Mouse (Mus musculus): Measurements from ENCODE around the gene Zfp867. TPM values are rescaled to one million over a fixed set of nuclear protein-coding genes. Genes with fewer than 3 reads are reported as not detected.

The Zfp867 gene
- 13.7 and 16.3 TPM in 2 replicates for polyA plus RNA-seq (2014; fragmentation: Nextera tagmentation; extraction: Ambion mirVana)

GRCm38 (mm10) chr11:59472326-59472677, at the start of gene Zfp867:
Zfp867 (minus strand) TSS chr11:59472474.
- no peaks in the 10 kb centered on the region for H3K27me3 ChIP-seq (ENCODE audit: control insufficient read depth, insufficient read depth, low read length)
- peak within 1 kb of the TSS; percentile 77 for H3K27ac ChIP-seq
- H3K9me3 ChIP-seq (ENCODE audit: control insufficient read depth, low read length) = no peaks in the 10 kb centered on the region
- peak within 1 kb of the TSS; percentile 67 for H3K4me2 ChIP-seq (replicated peaks)
- no peaks in the 10 kb centered on the region for H3K36me3 ChIP-seq (replicated peaks; ENCODE audit: control insufficient read depth, insufficient read depth)
- peak; percentile 93 for ATAC-seq (ENCODE audit: low FRiP score)
- H3K9ac ChIP-seq = peak within 1 kb of the TSS; percentile 83
- peak within 1 kb of the TSS; percentile 76 for H3K4me3 ChIP-seq (replicated peaks; ENCODE audit: low read length)
- 0 out of 2 replicates have a peak, but pooled peaks cover 11% of the 10 kb centered on the region for H3K4me1 ChIP-seq (replicated peaks; ENCODE audit: control insufficient read depth, insufficient read depth, low read length)
- DNase-seq (ENCODE audit: low spot score) = peak; percentile 93
- WGBS = under 1% methylated on average over 19 of the region's 19 CpGs

GRCm38 (mm10) chr11:59519741-59520495, 47.6 kb upstream of the Zfp867 start:
- ATAC-seq (ENCODE audit: low FRiP score) (no peak), DNase-seq (ENCODE audit: low spot score) (no peak)
- H3K36me3 ChIP-seq (replicated peaks; ENCODE audit: control insufficient read depth, insufficient read depth) = no peaks in the 10 kb centered on the region
- no peak overlapping the region for H3K9ac ChIP-seq
- H3K27ac ChIP-seq = no peak overlapping the region
- no peak overlapping the region for H3K4me2 ChIP-seq (replicated peaks)
- no peaks in the 10 kb centered on the region for H3K27me3 ChIP-seq (ENCODE audit: control insufficient read depth, insufficient read depth, low read length)
- WGBS = 75% methylated on average over 6 of the region's 6 CpGs
- H3K9me3 ChIP-seq (ENCODE audit: control insufficient read depth, low read length) = no peaks in the 10 kb centered on the region
- no peaks in the 10 kb centered on the region for H3K4me1 ChIP-seq (replicated peaks; ENCODE audit: control insufficient read depth, insufficient read depth, low read length)
- no peak overlapping the region for H3K4me3 ChIP-seq (replicated peaks; ENCODE audit: low read length)

- no peak for ATAC-seq (ENCODE audit: low FRiP score)
- Histone ChIP-seq H3K27ac (no peak overlapping the region), H3K9ac (no peak overlapping the region), H3K36me3 (replicated peaks; ENCODE audit: control insufficient read depth, insufficient read depth) (no peaks in the 10 kb centered on the region), H3K9me3 (ENCODE audit: control insufficient read depth, low read length) (no peaks in the 10 kb centered on the region), H3K4me2 (replicated peaks) (no peak overlapping the region), H3K4me1 (replicated peaks; ENCODE audit: control insufficient read depth, insufficient read depth, low read length) (no peaks in the 10 kb centered on the region), H3K27me3 (ENCODE audit: control insufficient read depth, insufficient read depth, low read length) (no peaks in the 10 kb centered on the region), H3K4me3 (replicated peaks; ENCODE audit: low read length) (no peak overlapping the region)
- WGBS = 76% methylated on average over 10 of the region's 10 CpGs
- no peak for DNase-seq (ENCODE audit: low spot score)
Observed at GRCm38 (mm10) chr11:59518226-59518625, 46.0 kb upstream of the Zfp867 start.

- Histone ChIP-seq H3K9ac (no peak overlapping the region), H3K4me2 (replicated peaks) (no peak overlapping the region), H3K27me3 (ENCODE audit: control insufficient read depth, insufficient read depth, low read length) (no peaks in the 10 kb centered on the region), H3K4me1 (replicated peaks; ENCODE audit: control insufficient read depth, insufficient read depth, low read length) (no peaks in the 10 kb centered on the region), H3K4me3 (replicated peaks; ENCODE audit: low read length) (no peak overlapping the region), H3K27ac (no peak overlapping the region), H3K9me3 (ENCODE audit: control insufficient read depth, low read length) (no peaks in the 10 kb centered on the region), H3K36me3 (replicated peaks; ENCODE audit: control insufficient read depth, insufficient read depth) (no peaks in the 10 kb centered on the region)
- no peak for DNase-seq (ENCODE audit: low spot score)
- 91% methylated on average over 1 of the region's 1 CpGs for WGBS
- no peak for ATAC-seq (ENCODE audit: low FRiP score)
Observed at GRCm38 (mm10) chr11:59517441-59517840, 45.2 kb upstream of the Zfp867 start.

- Histone ChIP-seq H3K4me3 (replicated peaks; ENCODE audit: low read length) (no peak overlapping the region), H3K27ac (no peak overlapping the region), H3K9ac (no peak overlapping the region), H3K4me2 (replicated peaks) (no peak overlapping the region), H3K9me3 (ENCODE audit: control insufficient read depth, low read length) (no peaks in the 10 kb centered on the region), H3K36me3 (replicated peaks; ENCODE audit: control insufficient read depth, insufficient read depth) (0 out of 2 replicates have a peak, but pooled peaks cover 3% of the 10 kb centered on the region), H3K4me1 (replicated peaks; ENCODE audit: control insufficient read depth, insufficient read depth, low read length) (no peaks in the 10 kb centered on the region), H3K27me3 (ENCODE audit: control insufficient read depth, insufficient read depth, low read length) (no peaks in the 10 kb centered on the region)
- WGBS = 82% methylated on average over 3 of the region's 3 CpGs
- DNase-seq (ENCODE audit: low spot score) (no peak), ATAC-seq (ENCODE audit: low FRiP score) (no peak)
Observed at GRCm38 (mm10) chr11:59514789-59515188, 42.5 kb upstream of the Zfp867 start.

GRCm38 (mm10) chr11:59514381-59514780, 42.1 kb upstream of the Zfp867 start:
- no peaks in the 10 kb centered on the region for H3K27me3 ChIP-seq (ENCODE audit: control insufficient read depth, insufficient read depth, low read length)
- H3K9ac ChIP-seq = no peak overlapping the region
- H3K9me3 ChIP-seq (ENCODE audit: control insufficient read depth, low read length) = no peaks in the 10 kb centered on the region
- 78% methylated on average over 6 of the region's 6 CpGs for WGBS
- 0 out of 2 replicates have a peak, but pooled peaks cover 4% of the 10 kb centered on the region for H3K36me3 ChIP-seq (replicated peaks; ENCODE audit: control insufficient read depth, insufficient read depth)
- DNase-seq (ENCODE audit: low spot score) (no peak), ATAC-seq (ENCODE audit: low FRiP score) (no peak)
- no peaks in the 10 kb centered on the region for H3K4me1 ChIP-seq (replicated peaks; ENCODE audit: control insufficient read depth, insufficient read depth, low read length)
- no peak overlapping the region for H3K27ac ChIP-seq
- H3K4me3 ChIP-seq (replicated peaks; ENCODE audit: low read length) = no peak overlapping the region
- H3K4me2 ChIP-seq (replicated peaks) = no peak overlapping the region

GRCm38 (mm10) chr11:59513556-59513955, 41.3 kb upstream of the Zfp867 start:
- DNase-seq (ENCODE audit: low spot score) (no peak), ATAC-seq (ENCODE audit: low FRiP score) (no peak)
- H3K4me3 ChIP-seq (replicated peaks; ENCODE audit: low read length) = no peak overlapping the region
- 89% methylated on average over 3 of the region's 3 CpGs for WGBS
- no peaks in the 10 kb centered on the region for H3K9me3 ChIP-seq (ENCODE audit: control insufficient read depth, low read length)
- no peak overlapping the region for H3K4me2 ChIP-seq (replicated peaks)
- 0 out of 2 replicates have a peak, but pooled peaks cover 4% of the 10 kb centered on the region for H3K36me3 ChIP-seq (replicated peaks; ENCODE audit: control insufficient read depth, insufficient read depth)
- no peak overlapping the region for H3K27ac ChIP-seq
- H3K9ac ChIP-seq = no peak overlapping the region
- no peaks in the 10 kb centered on the region for H3K27me3 ChIP-seq (ENCODE audit: control insufficient read depth, insufficient read depth, low read length)
- no peaks in the 10 kb centered on the region for H3K4me1 ChIP-seq (replicated peaks; ENCODE audit: control insufficient read depth, insufficient read depth, low read length)

GRCm38 (mm10) chr11:59512733-59513132, 40.5 kb upstream of the Zfp867 start:
- no peak for DNase-seq (ENCODE audit: low spot score)
- Histone ChIP-seq H3K9me3 (ENCODE audit: control insufficient read depth, low read length) (no peaks in the 10 kb centered on the region), H3K36me3 (replicated peaks; ENCODE audit: control insufficient read depth, insufficient read depth) (0 out of 2 replicates have a peak, but pooled peaks cover 4% of the 10 kb centered on the region), H3K27ac (no peak overlapping the region), H3K4me1 (replicated peaks; ENCODE audit: control insufficient read depth, insufficient read depth, low read length) (peaks cover 3% of the 10 kb centered on the region; the same call in 1 of the 2 replicates), H3K4me2 (replicated peaks) (no peak overlapping the region), H3K4me3 (replicated peaks; ENCODE audit: low read length) (no peak overlapping the region), H3K9ac (no peak overlapping the region), H3K27me3 (ENCODE audit: control insufficient read depth, insufficient read depth, low read length) (no peaks in the 10 kb centered on the region)
- no peak for ATAC-seq (ENCODE audit: low FRiP score)
- 93% methylated on average over 10 of the region's 10 CpGs for WGBS

GRCm38 (mm10) chr11:59511558-59511957, 39.3 kb upstream of the Zfp867 start:
- WGBS = 65% methylated on average over 1 of the region's 1 CpGs
- no peak for DNase-seq (ENCODE audit: low spot score)
- H3K27me3 ChIP-seq (ENCODE audit: control insufficient read depth, insufficient read depth, low read length) = no peaks in the 10 kb centered on the region
- ATAC-seq (ENCODE audit: low FRiP score) = no peak
- H3K27ac ChIP-seq = no peak overlapping the region
- peaks cover 13% of the 10 kb centered on the region for H3K4me1 ChIP-seq (replicated peaks; ENCODE audit: control insufficient read depth, insufficient read depth, low read length)
- H3K9ac ChIP-seq = no peak overlapping the region
- no peak overlapping the region for H3K4me2 ChIP-seq (replicated peaks)
- H3K9me3 ChIP-seq (ENCODE audit: control insufficient read depth, low read length) = no peaks in the 10 kb centered on the region
- H3K4me3 ChIP-seq (replicated peaks; ENCODE audit: low read length) = no peak overlapping the region
- H3K36me3 ChIP-seq (replicated peaks; ENCODE audit: control insufficient read depth, insufficient read depth) = 0 out of 2 replicates have a peak, but pooled peaks cover 4% of the 10 kb centered on the region
